Mouse (Mus musculus) MEL (cell line): Measurements from ENCODE around the gene Gm4792. TPM values are rescaled to one million over a fixed set of nuclear protein-coding genes. Genes with fewer than 3 reads are reported as not detected.

ENCODE experiments used
- DNase-seq: peaks from one replicate; pipeline ENCODE4 v3.0.0; 2011; ENCODE audit warnings: low read depth, low spot score
- H3K27ac ChIP-seq: 2 replicates; pipeline ENCODE4 v1.5.1; 2012; ENCODE audit warnings: low read depth, mild to moderate bottlenecking, control low read depth, low read length, moderate library complexity; ENCODE audit not compliant: control insufficient read depth
- H3K27me3 ChIP-seq, 2 experiments: fragments of 150-350 bp in 1 of 2; sonication (generic) in 1 of 2; 2 replicates each; pipeline ENCODE4 v1.6.1; 2012; ENCODE audit warnings: low read length in 2 of 2, mild to moderate bottlenecking in 2 of 2, improper control_type of control experiment in 1 of 2, moderate library complexity in 1 of 2; ENCODE audit not compliant: insufficient read depth in 2 of 2, control insufficient read depth in 1 of 2
- H3K36me3 ChIP-seq, 2 experiments: 2 replicates each; pipeline ENCODE4 v1.6.1; 2012 to 2014; ENCODE audit warnings: low read length in 2 of 2, improper control_type of control experiment in 1 of 2, inconsistent platforms in 1 of 2, mild to moderate bottlenecking in 1 of 2; ENCODE audit not compliant: insufficient read depth in 2 of 2, control insufficient read depth in 1 of 2
- H3K4me1 ChIP-seq, 2 experiments: fragments of 150-350 bp in 1 of 2; sonication (generic) in 1 of 2; 2 replicates each; pipeline ENCODE4 v1.6.1; 2012; ENCODE audit warnings: low read length in 2 of 2, improper control_type of control experiment in 1 of 2, mild to moderate bottlenecking in 1 of 2; ENCODE audit not compliant: insufficient read depth in 2 of 2, control insufficient read depth in 1 of 2
- H3K4me3 ChIP-seq, 2 experiments: fragments of 150-350 bp in 1 of 2; sonication (generic) in 1 of 2; 2 replicates each; pipeline ENCODE4 v1.5.1; 2012; ENCODE audit warnings: low read depth in 2 of 2, low read length in 2 of 2, mild to moderate bottlenecking in 2 of 2, moderate library complexity in 2 of 2, control low read depth in 1 of 2, improper control_type of control experiment in 1 of 2; ENCODE audit not compliant: control insufficient read depth in 1 of 2, insufficient read depth in 1 of 2
- H3K79me2 ChIP-seq: 2 replicates; pipeline ENCODE4 v1.6.1; 2012; ENCODE audit warnings: mild to moderate bottlenecking, low read length, moderate library complexity; ENCODE audit not compliant: control insufficient read depth, poor library complexity, insufficient read depth
- H3K9ac ChIP-seq: 2 replicates; pipeline ENCODE4 v1.6.1; 2012; ENCODE audit warnings: low read depth, mild to moderate bottlenecking, control low read depth, low read length, moderate library complexity; ENCODE audit not compliant: control insufficient read depth, poor library complexity, severe bottlenecking
- H3K9me3 ChIP-seq: fragments of 150-350 bp; sonication (generic); replicated peaks from 2 replicates; pipeline ENCODE4 v1.6.1; 2012; ENCODE audit warnings: mild to moderate bottlenecking, low read length, improper control_type of control experiment, moderate library complexity; ENCODE audit not compliant: insufficient read depth
- BHLHE40 ChIP-seq: IDR thresholded peaks from 2 replicates; pipeline ENCODE4 v1.6.1; 2012; ENCODE audit warnings: low read depth, mild to moderate bottlenecking, inconsistent platforms, low read length, improper control_type of control experiment, borderline replicate concordance
- CHD1 ChIP-seq: IDR thresholded peaks from 2 replicates; pipeline ENCODE4 v1.6.1; 2012; ENCODE audit warnings: low read depth, mild to moderate bottlenecking, inconsistent platforms, low read length, improper control_type of control experiment
- ETS1 ChIP-seq: IDR thresholded peaks from 2 replicates; pipeline ENCODE4 v1.6.1; 2012; ENCODE audit warnings: low read depth, mild to moderate bottlenecking, inconsistent platforms, low read length, improper control_type of control experiment, moderate library complexity
- HCFC1 ChIP-seq: IDR thresholded peaks from 2 replicates; pipeline ENCODE4 v1.6.1; 2012; ENCODE audit warnings: low read depth, mild to moderate bottlenecking, inconsistent platforms, low read length, improper control_type of control experiment, moderate library complexity
- KAT2A ChIP-seq: conservative IDR thresholded peaks from 2 replicates; pipeline ENCODE4 v1.6.1; 2012; ENCODE audit warnings: low read depth, low read length, improper control_type of control experiment, inconsistent platforms
- MAFK ChIP-seq: IDR thresholded peaks from 2 replicates; pipeline ENCODE4 v1.6.1; 2011; ENCODE audit warnings: low read depth, mild to moderate bottlenecking, low read length, improper control_type of control experiment, borderline replicate concordance
- MEF2A ChIP-seq: IDR thresholded peaks from 2 replicates; pipeline ENCODE4 v1.6.1; 2014; ENCODE audit warnings: low read depth, mild to moderate bottlenecking, inconsistent platforms, low read length, improper control_type of control experiment; ENCODE audit not compliant: poor library complexity, insufficient replicate concordance, severe bottlenecking; ENCODE audit errors: extremely low read depth
- MYB ChIP-seq: IDR thresholded peaks from 2 replicates; pipeline ENCODE4 v1.6.1; 2011; ENCODE audit warnings: mild to moderate bottlenecking, low read depth, low read length, improper control_type of control experiment
- POLR2AphosphoS2 ChIP-seq: IDR thresholded peaks from 2 replicates; pipeline ENCODE4 v1.6.1; 2011; ENCODE audit warnings: low read length, improper control_type of control experiment
- POLR2AphosphoS5 ChIP-seq: IDR thresholded peaks from 2 replicates; pipeline ENCODE4 v1.6.1; 2012; ENCODE audit warnings: low read depth, borderline replicate concordance, mild to moderate bottlenecking, inconsistent platforms, low read length, moderate library complexity, mixed read lengths
- RCOR1 ChIP-seq: IDR thresholded peaks from 2 replicates; pipeline ENCODE4 v1.6.1; 2012; ENCODE audit warnings: low read depth, mild to moderate bottlenecking, inconsistent platforms, low read length, improper control_type of control experiment
- SIN3A ChIP-seq: IDR thresholded peaks from 2 replicates; pipeline ENCODE4 v1.6.1; 2012; ENCODE audit warnings: low read length, improper control_type of control experiment, inconsistent platforms
- SMC3 ChIP-seq: IDR thresholded peaks from 2 replicates; pipeline ENCODE4 v1.6.1; 2011; ENCODE audit warnings: low read depth, low read length, improper control_type of control experiment
- TBP ChIP-seq: IDR thresholded peaks from 2 replicates; pipeline ENCODE4 v1.8.0; 2011; ENCODE audit warnings: low read depth, low read length, improper control_type of control experiment
- UBTF ChIP-seq: IDR thresholded peaks from 2 replicates; pipeline ENCODE4 v1.6.1; 2012; ENCODE audit warnings: low read depth, mild to moderate bottlenecking, inconsistent platforms, low read length, improper control_type of control experiment, moderate library complexity, borderline replicate concordance; ENCODE audit not compliant: insufficient read depth
- USF2 ChIP-seq, 2 experiments: IDR thresholded peaks; 2 replicates each; pipeline ENCODE4 v1.6.1; 2011 to 2012; ENCODE audit warnings: improper control_type of control experiment in 2 of 2, low read length in 2 of 2, borderline replicate concordance in 1 of 2, inconsistent platforms in 1 of 2, low read depth in 1 of 2, mild to moderate bottlenecking in 1 of 2; ENCODE audit not compliant: insufficient read depth in 1 of 2
- ZC3H11A ChIP-seq: IDR thresholded peaks from 2 replicates; pipeline ENCODE4 v1.6.1; 2012; ENCODE audit warnings: low read depth, mild to moderate bottlenecking, inconsistent platforms, low read length, improper control_type of control experiment
- ZKSCAN1 ChIP-seq: IDR thresholded peaks from 2 replicates; pipeline ENCODE4 v1.6.1; 2012; ENCODE audit warnings: low read depth, mild to moderate bottlenecking, inconsistent platforms, low read length, improper control_type of control experiment, moderate library complexity
- ZNF384 ChIP-seq: IDR thresholded peaks from 2 replicates; pipeline ENCODE4 v1.6.1; 2012; ENCODE audit warnings: low read depth, mild to moderate bottlenecking, inconsistent platforms, low read length, improper control_type of control experiment
- polyA plus RNA-seq, 2 experiments: library from polyadenylated mRNA; stranded (reverse) in 1 of 2; unstranded in 1 of 2; fragments of >175 nt in 1 of 2; fragments of >200 nt in 1 of 2; gene quantifications; 2 replicates each; pipeline versions ENCODE4 v1.2.1 to v1.2.4; 2012; ENCODE audit warnings: low replicate concordance in 2 of 2, low read depth in 1 of 2; ENCODE audit not compliant: insufficient read length in 2 of 2, insufficient read depth in 1 of 2, missing spikeins in 1 of 2
- total RNA-seq: library from RNA; depleted of rRNA; stranded (reverse); fragments of 300-350 nt; gene quantifications from 2 replicates; pipeline ENCODE4 v1.2.3, GENCODE M21; 2012

The Gm4792 gene
- total and polyA plus RNA-seq, 3 experiments = not detected

DNA sequence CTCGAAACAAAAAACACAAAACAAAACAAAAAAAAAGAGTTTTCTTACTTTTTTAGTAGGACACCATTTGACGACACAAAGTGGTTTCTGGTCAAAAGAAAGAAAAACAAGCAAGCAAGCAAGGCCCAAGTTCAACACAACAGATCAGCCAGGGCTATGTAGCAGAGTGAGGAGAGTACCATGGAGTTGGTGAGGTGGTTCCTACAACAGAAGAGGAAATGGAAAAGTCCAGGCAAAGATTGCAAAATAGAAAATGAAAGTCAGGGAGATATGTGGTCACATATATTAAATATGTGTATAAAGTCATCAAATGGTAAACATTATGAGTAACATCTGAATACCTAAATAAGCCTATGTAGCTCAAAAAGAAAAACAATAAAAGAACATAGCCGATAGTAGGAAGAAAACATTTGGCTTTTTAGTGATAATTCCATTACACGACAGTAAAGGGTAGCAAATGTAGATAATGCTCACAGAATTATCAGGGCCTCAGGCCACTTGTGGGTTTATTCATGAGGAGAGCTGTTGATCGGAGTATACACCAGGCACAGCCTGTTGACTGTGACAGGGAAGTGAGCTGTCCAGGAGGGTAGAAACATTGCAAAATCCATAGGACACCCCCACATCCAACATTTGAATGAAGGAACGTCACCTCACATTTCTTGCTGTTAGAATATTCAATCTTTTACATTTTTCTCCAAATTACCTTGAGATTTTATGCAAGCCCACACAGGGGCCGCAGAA is 47.2 kb upstream of the Gm4792 start:
- Histone ChIP-seq H3K27ac (no peak overlapping the region), H3K4me3 (no peak overlapping the region), H3K36me3 (no peaks in the 10 kb centered on the region), H3K79me2 (no peaks in the 10 kb centered on the region), H3K27me3 (peaks cover 0 to 1% of the 10 kb centered on the region in 2 experiments; a peak in 2 of 4 replicates), H3K9ac (no peak overlapping the region), H3K4me1 (no peaks in the 10 kb centered on the region), H3K9me3 (no peaks in the 10 kb centered on the region)
- TF ChIP-seq ETS1 (no peak), SIN3A (no peak), USF2 (IDR thresholded peaks at IDR 0.05; ENCODE audit: borderline replicate concordance in 1 of 2, insufficient read depth in 1 of 2, low read depth in 1 of 2, low read length in 2 of 2) (no peak), TBP (no peak), KAT2A (no peak), POLR2AphosphoS5 (no peak), MYB (no peak), UBTF (no peak), MEF2A (no peak), ZNF384 (no peak), CHD1 (no peak), ZC3H11A (no peak), HCFC1 (no peak), MAFK (no peak), POLR2AphosphoS2 (no peak), RCOR1 (no peak), SMC3 (no peak), ZKSCAN1 (no peak), BHLHE40 (no peak)
- DNase-seq = no peak
